Mouse (Mus musculus) stomach, postnatal 0 days (tissue): ENCODE measurements around the gene Wipf1.

Experiments
- CTCF ChIP-seq: IDR thresholded peaks from 2 replicates; pipeline ENCODE4 v1.5.1; 2016; ENCODE audit warnings: antibody characterized with exemption, low read depth, mild to moderate bottlenecking, moderate library complexity
- EP300 ChIP-seq: optimal IDR thresholded peaks from 2 replicates; pipeline ENCODE3; 2016; ENCODE audit warnings: antibody characterized with exemption

DNA sequence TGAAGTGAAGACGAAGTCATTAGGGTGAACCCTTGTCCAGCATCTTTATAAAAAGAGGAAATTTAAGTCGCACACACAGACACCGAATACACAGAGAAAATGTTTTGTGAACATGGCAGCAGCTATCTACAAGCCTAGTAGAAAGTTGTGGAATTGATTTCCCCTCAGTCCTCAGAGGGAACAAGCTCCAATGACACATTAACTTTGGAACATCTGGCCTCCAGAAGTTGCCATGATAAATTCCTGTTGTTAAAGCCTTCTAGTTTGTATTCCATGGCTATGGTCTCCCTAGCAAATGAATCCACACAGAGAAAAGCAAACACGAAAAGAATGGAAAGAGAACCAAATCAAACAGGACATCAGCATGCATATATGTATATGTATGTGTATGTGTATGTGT, 44.0 kb upstream of the Wipf1 start:
- TF ChIP-seq EP300 (no peak), CTCF (no peak)
